ENCODE assay signal across 15 mouse cellular contexts in genomic region chr3:83962076-83962475, GRCm38 (mm10).
"Had no signal": no experiment of that assay in that cellular context is flagged by ENCODE, and none has a peak within 500 bp of the region (broad histone marks: within the 10 kb centered on the region; RNA-seq: fewer than 3 reads in every experiment).

No protein-coding gene starts in this region.

- H3K4me3 ChIP-seq: kidney, embryonic 15.5 days; left cerebral cortex, adult 2 months; liver, embryonic 13.5 days; lung, embryonic 15.5 days; midbrain, embryonic 12.5 days; neural tube, embryonic 15.5 days had no signal

- H3K27me3 ChIP-seq: kidney, embryonic 15.5 days; liver, embryonic 13.5 days; lung, embryonic 15.5 days; midbrain, embryonic 12.5 days; neural tube, embryonic 15.5 days had no signal

- H3K9ac ChIP-seq: kidney, embryonic 15.5 days; liver, embryonic 13.5 days; liver, postnatal 0 days; lung, embryonic 15.5 days; midbrain, embryonic 12.5 days; neural tube, embryonic 15.5 days had no signal

- H3K4me2 ChIP-seq: kidney, embryonic 15.5 days; liver, embryonic 13.5 days; lung, embryonic 15.5 days; midbrain, embryonic 12.5 days; neural tube, embryonic 15.5 days had no signal

- H3K9me3 ChIP-seq: kidney, embryonic 15.5 days; liver, embryonic 13.5 days; lung, embryonic 15.5 days; midbrain, embryonic 12.5 days; neural tube, embryonic 15.5 days had no signal

- H3K27ac ChIP-seq: kidney, embryonic 15.5 days; left cerebral cortex, adult 2 months; liver, embryonic 13.5 days; lung, embryonic 15.5 days; midbrain, embryonic 12.5 days; neural tube, embryonic 15.5 days had no signal

- ATAC-seq: liver, postnatal 0 days had no signal

- H3K4me1 ChIP-seq: kidney, embryonic 15.5 days; neural tube, embryonic 15.5 days had no signal

- DNase-seq: kidney, adult 2 months; kidney, postnatal 14 days; liver; liver, embryonic 13.5 days; liver, postnatal 0 days; lung, postnatal 14 days; right cerebral cortex, postnatal 4 days; spleen, adult 18-20 months; thymus, adult 18-20 months; thymus, postnatal 25 days had no signal
